Mouse (Mus musculus): ENCODE measurements around the gene Mapkbp1. TPM values are rescaled to one million over a fixed set of nuclear protein-coding genes. Genes with fewer than 3 reads are reported as not detected.

Gene Mapkbp1
- total RNA-seq, 2 experiments from 2014 or later = 8.4 to 9.1 TPM

DNA sequence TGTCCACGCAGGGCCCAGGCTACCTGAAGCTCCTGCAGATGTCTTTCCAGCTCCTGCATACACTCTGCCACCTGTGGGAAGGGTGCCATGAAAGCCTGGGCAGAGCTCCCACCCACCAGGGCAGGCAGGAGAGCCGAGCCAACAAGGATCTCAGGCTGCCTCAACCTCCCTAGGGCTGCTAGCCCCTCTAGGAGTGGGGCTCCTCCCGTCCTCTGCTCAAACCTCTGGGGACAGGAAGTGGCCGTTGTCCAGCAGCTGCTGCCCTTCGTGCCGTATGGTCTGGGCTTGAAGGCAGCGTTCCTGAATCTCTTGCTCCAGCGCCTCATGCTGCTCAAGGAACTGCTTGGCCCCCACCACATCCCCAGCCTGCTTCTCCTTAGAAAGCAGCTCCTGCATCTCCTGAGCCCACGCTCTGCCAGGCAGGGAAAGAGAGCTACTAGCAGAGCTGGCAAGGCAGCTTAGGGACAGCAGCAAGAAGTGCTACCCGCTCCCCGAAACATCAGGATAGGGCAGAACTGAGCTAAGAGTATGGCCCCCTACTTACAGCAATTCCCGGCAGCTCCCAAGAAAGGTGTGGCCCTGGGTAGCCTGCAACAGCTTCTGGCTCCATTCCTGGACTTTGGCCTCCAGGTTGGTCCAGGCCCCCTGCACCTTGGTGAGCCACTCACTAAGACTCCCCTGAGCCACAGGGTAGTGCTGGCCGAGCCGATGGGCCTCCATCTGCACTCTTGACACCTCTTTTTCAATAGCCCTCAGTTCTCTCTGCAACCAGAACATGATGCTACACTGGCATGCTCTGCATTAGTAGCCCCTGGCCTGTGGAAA lies 74.2 kb downstream of the Mapkbp1 start:
- intact Hi-C loops (cut with DNase I) = no loop called here

GRCm38 (mm10) chr2:120048173-120048572 lies 75.7 kb downstream of the Mapkbp1 start:
- intact Hi-C loops (cut with DNase I) = no loop called here
- DNase-seq (ENCODE audit: low spot score) = no peak

More for the DNA sequence above, 74.2 kb downstream of the Mapkbp1 start:
- no peak for DNase-seq (ENCODE audit: low spot score)

GRCm38 (mm10) chr2:120049632-120050274 lies 77.3 kb downstream of the Mapkbp1 start:
- intact Hi-C loops (cut with DNase I) = loop anchor here (2.0 kb wide), 1 partner anchor 19 kb away; no protein-coding TSS in a partner anchor

GRCm38 (mm10) chr2:120051405-120051804 lies 78.9 kb downstream of the Mapkbp1 start:
- intact Hi-C loops (cut with DNase I) = loop anchor here (2.0 kb wide), 1 partner anchor 17 kb away; no protein-coding TSS in a partner anchor
- DNase-seq (ENCODE audit: low spot score) = no peak

More at GRCm38 (mm10) chr2:120049632-120050274, 77.3 kb downstream of the Mapkbp1 start:
- peak; percentile 30 for DNase-seq (ENCODE audit: low spot score)

GRCm38 (mm10) chr2:120054771-120055552 lies 82.5 kb downstream of the Mapkbp1 start:
- intact Hi-C loops (cut with DNase I) = no loop called here
- peak; percentile 17 for DNase-seq (ENCODE audit: low spot score)

GRCm38 (mm10) chr2:120055923-120056322 lies 83.4 kb downstream of the Mapkbp1 start:
- DNase-seq (ENCODE audit: low spot score) = no peak
- intact Hi-C loops (cut with DNase I) = no loop called here

- no peak for DNase-seq (ENCODE audit: low spot score)
- intact Hi-C loops (cut with DNase I) = no loop called here
Observed at GRCm38 (mm10) chr2:120058818-120059217, 86.3 kb downstream of the Mapkbp1 start.

DNA sequence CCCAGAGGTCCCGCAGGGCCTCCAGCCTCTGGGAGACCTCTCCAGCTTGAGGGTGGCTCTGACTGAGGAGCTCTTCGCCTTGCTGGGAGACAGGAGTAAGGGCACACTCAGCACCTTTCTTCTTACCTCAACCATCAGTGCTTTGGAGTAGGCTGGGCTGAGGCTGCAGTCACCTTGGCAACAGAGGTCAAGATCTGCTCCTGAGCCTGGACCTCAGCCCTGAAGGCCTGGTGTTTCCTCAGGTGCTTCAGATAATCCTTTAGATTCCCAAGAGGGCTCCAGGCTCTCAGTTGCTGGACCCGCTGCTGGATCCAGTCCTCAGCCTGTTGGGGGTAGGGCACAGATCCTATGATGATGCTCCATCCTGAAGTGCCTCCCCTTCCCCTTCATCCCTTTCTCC lies 87.0 kb downstream of the Mapkbp1 start:
- no peak for DNase-seq (ENCODE audit: low spot score)
- intact Hi-C loops (cut with DNase I) = no loop called here

DNA sequence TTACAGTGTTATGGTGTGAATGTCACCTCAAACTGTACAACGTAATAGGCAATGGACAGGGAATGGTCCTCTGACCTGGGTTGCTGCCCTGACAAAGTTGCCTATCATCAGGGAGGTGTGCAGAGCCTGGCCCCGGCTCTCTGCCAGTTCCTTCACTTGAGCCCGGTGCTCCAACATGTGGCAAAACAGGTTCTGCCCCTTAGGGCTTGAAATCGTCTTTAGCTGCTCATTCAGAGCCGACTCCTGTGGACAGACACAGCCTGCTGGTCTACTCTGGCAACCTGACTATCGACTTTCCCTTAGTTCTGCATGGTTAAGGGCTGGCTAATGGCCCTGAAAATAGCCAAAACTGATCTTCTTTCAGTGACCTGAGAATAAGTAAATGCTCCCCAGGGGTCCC lies 87.7 kb downstream of the Mapkbp1 start:
- intact Hi-C loops (cut with DNase I) = no loop called here
- DNase-seq (ENCODE audit: low spot score) = no peak

- intact Hi-C loops (cut with DNase I) = no loop called here
- no peak for DNase-seq (ENCODE audit: low spot score)
Observed at GRCm38 (mm10) chr2:120060651-120061050, 88.2 kb downstream of the Mapkbp1 start.

- DNase-seq (ENCODE audit: low spot score) = no peak
- intact Hi-C loops (cut with DNase I) = no loop called here
Observed at GRCm38 (mm10) chr2:120062248-120062647, 89.7 kb downstream of the Mapkbp1 start.

DNA sequence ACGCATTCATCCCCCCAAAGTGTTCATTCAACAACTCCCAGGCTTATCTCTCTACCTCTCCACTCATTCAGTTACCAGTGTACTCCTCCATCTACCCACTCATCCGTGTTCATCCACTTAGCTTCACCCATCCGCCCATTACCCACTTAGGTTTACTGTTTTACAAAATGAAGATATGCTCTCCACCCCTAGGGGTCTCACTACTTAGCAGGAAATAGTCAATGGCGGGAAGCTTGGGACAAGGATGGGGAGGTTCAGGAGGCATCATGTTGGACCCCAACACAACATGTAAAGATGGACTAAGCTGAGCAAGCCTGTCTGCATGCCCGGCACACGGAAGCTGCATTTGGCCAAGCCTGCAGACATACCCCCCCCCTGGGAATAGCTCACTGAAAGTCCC lies 92.1 kb downstream of the Mapkbp1 start:
- intact Hi-C loops (cut with DNase I) = no loop called here
- DNase-seq (ENCODE audit: low spot score) = no peak

DNA sequence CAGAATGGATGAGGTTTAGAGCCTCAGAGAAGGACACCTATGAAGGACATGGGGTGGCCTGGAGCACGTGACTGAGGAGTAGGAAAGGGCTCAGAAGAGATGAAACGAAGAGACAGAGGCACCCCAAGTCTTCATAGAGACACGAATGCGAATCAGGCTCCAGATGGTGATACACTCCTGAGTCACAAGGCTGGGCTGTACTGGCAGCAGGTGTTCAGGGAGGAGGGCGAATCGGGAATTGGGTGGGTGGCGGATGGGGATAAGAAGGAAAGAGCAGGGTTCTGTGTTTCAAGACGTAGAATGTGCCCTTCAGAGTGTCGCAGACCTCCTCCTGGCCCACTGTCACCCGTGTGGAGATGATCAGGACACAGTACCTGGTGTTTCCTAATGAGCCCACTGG lies 92.7 kb downstream of the Mapkbp1 start:
- no peak for DNase-seq (ENCODE audit: low spot score)
- intact Hi-C loops (cut with DNase I) = no loop called here

GRCm38 (mm10) chr2:120066224-120066623 lies 93.7 kb downstream of the Mapkbp1 start:
- no peak for DNase-seq (ENCODE audit: low spot score)
- intact Hi-C loops (cut with DNase I) = no loop called here

- intact Hi-C loops (cut with DNase I) = loop anchor here (2.0 kb wide), 1 partner anchor 18 kb away; no protein-coding TSS in a partner anchor
Observed at GRCm38 (mm10) chr2:120068555-120069465, 96.3 kb downstream of the Mapkbp1 start.

DNA sequence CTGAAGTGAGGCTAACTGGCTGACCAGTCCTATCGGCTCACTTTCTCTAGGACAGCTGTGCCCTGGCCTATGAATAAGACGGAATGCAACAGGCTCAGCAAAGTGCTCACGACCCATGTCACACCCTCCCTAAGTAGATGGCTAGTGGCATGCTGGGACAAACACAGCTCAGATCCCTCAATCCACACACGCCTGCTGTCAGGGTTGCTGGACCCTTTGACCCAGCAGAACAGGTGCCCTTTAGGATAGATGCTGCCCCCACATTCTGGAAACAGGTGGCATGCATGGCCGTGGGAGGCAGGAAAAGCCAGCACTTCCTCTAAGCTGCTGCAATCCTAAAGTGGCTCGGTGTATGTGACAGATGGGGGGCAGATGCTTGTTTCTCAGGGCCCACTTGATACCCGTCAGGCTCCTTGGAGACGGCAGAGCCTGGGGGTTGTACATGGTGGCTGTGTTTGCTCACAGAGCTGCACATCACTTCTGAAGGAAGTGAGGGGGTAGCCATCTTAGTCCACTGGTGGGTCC lies 97.0 kb downstream of the Mapkbp1 start:
- DNase-seq (ENCODE audit: low spot score) = no peak
- intact Hi-C loops (cut with DNase I) = loop anchor here (2.0 kb wide), 1 partner anchor 19 kb away; no protein-coding TSS in a partner anchor

More at GRCm38 (mm10) chr2:120068555-120069465, 96.3 kb downstream of the Mapkbp1 start:
- no peak for DNase-seq (ENCODE audit: low spot score)

DNA sequence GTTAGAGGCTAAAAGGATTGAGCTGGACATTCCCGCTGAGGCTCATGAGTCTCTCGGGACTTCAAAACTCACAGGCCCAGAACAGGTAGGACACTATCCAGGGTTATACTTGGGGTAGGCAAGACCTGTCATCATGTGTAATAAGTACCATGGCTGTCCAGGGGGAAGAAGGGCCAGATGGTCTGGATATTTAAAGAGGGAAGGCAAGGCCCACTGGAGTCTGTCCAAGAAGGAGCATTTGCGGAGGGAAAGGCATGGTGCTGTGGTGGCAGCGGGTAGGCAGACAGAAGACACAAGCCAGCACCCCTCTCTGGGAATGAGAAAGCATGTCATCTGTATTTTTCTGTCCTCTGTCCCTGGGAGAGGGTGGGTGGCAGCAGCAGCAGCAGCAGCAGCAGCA lies 101.6 kb downstream of the Mapkbp1 start:
- intact Hi-C loops (cut with DNase I) = loop anchor here (5.0 kb wide), 1 partner anchor 102 kb away; the partner anchor contains the start of gene Mapkbp1
- no peak for DNase-seq (ENCODE audit: low spot score)

- no peak for DNase-seq (ENCODE audit: low spot score)
- intact Hi-C loops (cut with DNase I) = no loop called here
Observed at GRCm38 (mm10) chr2:120076076-120076705, 103.7 kb downstream of the Mapkbp1 start.
